Mouse (Mus musculus) intestine, embryonic 14.5 days (tissue): ENCODE results near the gene Rasd2. TPM values are rescaled to one million over a fixed set of nuclear protein-coding genes. Genes with fewer than 3 reads are reported as not detected.
A peak's percentile ranks its signal among the peaks of the same experiment; 100 is the strongest.

Experiments used
- ATAC-seq: fragments of 200-750 bp; cut with Nextera tagmentation; replicated peaks from 2 replicates; pipeline ENCODE4 v1.8.0; 2017; ENCODE audit warnings: low read depth, moderate number of reproducible peaks, moderate TSS enrichment, moderate library complexity; ENCODE audit not compliant: low FRiP score, low TSS enrichment
- DNase-seq: peaks from one replicate; pipeline ENCODE4 v3.0.0-alpha.2; 2018; ENCODE audit warnings: low spot score
- H3K27ac ChIP-seq: fragments of 300-500 bp; sonication (generic); 2 replicates; pipeline ENCODE4 v1.5.1; 2014; ENCODE audit warnings: low read depth, mild to moderate bottlenecking, control low read depth
- H3K27me3 ChIP-seq: fragments of 300-500 bp; sonication (generic); replicated peaks from 2 replicates; pipeline ENCODE4 v1.6.1; 2014; ENCODE audit warnings: low read length, control low read depth; ENCODE audit not compliant: control insufficient read depth, insufficient read depth
- H3K36me3 ChIP-seq: fragments of 300-500 bp; sonication (generic); 2 replicates; pipeline ENCODE4 v1.6.1; 2014; ENCODE audit warnings: low read length, control low read depth; ENCODE audit not compliant: control insufficient read depth, insufficient read depth
- H3K4me1 ChIP-seq: fragments of 300-500 bp; sonication (generic); replicated peaks from 2 replicates; pipeline ENCODE4 v1.6.1; 2014; ENCODE audit warnings: low read length, control low read depth, mixed read lengths; ENCODE audit not compliant: control insufficient read depth, insufficient read depth
- H3K4me2 ChIP-seq: fragments of 300-500 bp; sonication (generic); 2 replicates; pipeline ENCODE4 v1.6.1; 2014; ENCODE audit warnings: low read length
- H3K4me3 ChIP-seq: fragments of 300-500 bp; sonication (generic); 2 replicates; pipeline ENCODE4 v1.5.1; 2014; ENCODE audit warnings: low read depth, low read length, control low read depth, mixed read lengths
- H3K9ac ChIP-seq: fragments of 300-500 bp; sonication (generic); 2 replicates; pipeline ENCODE4 v1.6.1; 2014; ENCODE audit warnings: mild to moderate bottlenecking, low read length
- H3K9me3 ChIP-seq: fragments of 300-500 bp; sonication (generic); 2 replicates; pipeline ENCODE4 v1.6.1; 2016; ENCODE audit warnings: low read length, control low read depth; ENCODE audit not compliant: control insufficient read depth
- WGBS: fragments of 180-500 bp; shearing (Covaris S2); extraction: QIAGEN DNeasy Blood & Tissue Kit; methylation state at CpG from one replicate; pipeline ENCODE4 v1.1.7; 2014; 5-methylcytosine and 5-hydroxymethylcytosine counted together
- polyA plus RNA-seq: library from polyadenylated mRNA; unstranded; fragments of >200 nt; fragmentation: Nextera tagmentation; extraction: Ambion mirVana; gene quantifications from 2 replicates; pipeline ENCODE4 v1.2.1, GENCODE M21; 2014

Gene Rasd2
- polyA plus RNA-seq: 2.5 and 2.7 TPM in 2 replicates

GRCm38 (mm10) chr8:75213686-75214085, at the start of gene Rasd2:
Gene Rasd2, plus strand, starts transcription at chr8:75213944.
- Histone ChIP-seq H3K9ac (peak within 1 kb of the TSS; percentile 37), H3K27ac (no peak within 1 kb of the TSS), H3K4me2 (peak within 1 kb of the TSS; percentile 93), H3K36me3 (no peaks in the 10 kb centered on the region), H3K4me3 (peak within 1 kb of the TSS; percentile 51), H3K4me1 (no peaks in the 10 kb centered on the region), H3K9me3 (no peaks in the 10 kb centered on the region), H3K27me3 (peaks cover 41% of the 10 kb centered on the region)
- no peak; the same call in 1 of the 2 replicates for ATAC-seq
- WGBS: under 1% methylated on average over 37 of the region's 42 CpGs
- DNase-seq: no peak

- 47% methylated on average over 5 of the region's 5 CpGs for WGBS
- ATAC-seq (no peak), DNase-seq (peak; percentile 54)
- no peaks in the 10 kb centered on the region for H3K36me3 ChIP-seq
- H3K4me1 ChIP-seq: peaks cover 9% of the 10 kb centered on the region
- no peaks in the 10 kb centered on the region for H3K27me3 ChIP-seq
- no peak overlapping the region for H3K4me3 ChIP-seq
- H3K9ac ChIP-seq: no peak overlapping the region
- no peak overlapping the region for H3K4me2 ChIP-seq
- no peak overlapping the region for H3K27ac ChIP-seq
- no peaks in the 10 kb centered on the region; the same call in 1 of the 2 replicates for H3K9me3 ChIP-seq
Observed at GRCm38 (mm10) chr8:75169363-75169762, 44.4 kb upstream of the Rasd2 start.

DNA sequence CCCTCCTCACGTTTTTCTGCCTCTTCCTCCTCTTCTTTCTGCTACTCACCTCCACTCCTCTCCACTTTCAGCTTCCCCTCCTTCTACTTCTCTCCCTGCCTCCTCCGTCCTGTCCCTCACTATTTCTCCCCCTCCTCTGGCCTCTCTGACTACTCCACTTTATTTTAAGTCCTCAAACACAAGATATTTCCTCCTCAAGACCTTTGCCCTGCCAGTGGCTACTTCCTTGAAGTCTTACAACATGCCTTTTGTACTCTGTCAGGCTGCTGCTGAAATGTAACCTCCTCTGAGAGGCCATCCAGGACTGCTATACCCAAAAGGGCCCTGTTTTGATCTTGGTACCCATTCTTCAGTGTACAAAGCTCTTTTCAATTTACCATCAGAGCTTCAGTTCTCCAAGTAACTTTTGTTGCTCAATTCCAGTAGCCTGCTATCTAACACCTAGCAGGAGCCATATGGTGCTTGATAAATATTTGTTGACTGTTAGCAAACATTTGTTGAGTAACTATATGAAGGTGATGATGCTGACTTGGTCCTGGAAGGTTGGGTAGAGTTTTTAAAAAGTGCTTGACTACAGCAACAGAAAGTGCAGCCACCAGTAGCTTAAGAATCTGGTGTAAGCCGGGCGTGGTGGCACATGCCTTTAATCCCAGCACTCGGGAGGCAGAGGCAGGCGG, 41.6 kb upstream of the Rasd2 start:
- H3K9me3 ChIP-seq: no peaks in the 10 kb centered on the region; the same call in 1 of the 2 replicates
- DNase-seq: no peak
- no peaks in the 10 kb centered on the region for H3K36me3 ChIP-seq
- no peak overlapping the region for H3K4me2 ChIP-seq
- no peak for ATAC-seq
- no peak overlapping the region for H3K9ac ChIP-seq
- WGBS: 68% methylated on average over 6 of the region's 6 CpGs
- no peak overlapping the region for H3K27ac ChIP-seq
- no peak overlapping the region for H3K4me3 ChIP-seq
- no peaks in the 10 kb centered on the region for H3K27me3 ChIP-seq
- H3K4me1 ChIP-seq: peaks cover 9% of the 10 kb centered on the region

GRCm38 (mm10) chr8:75193022-75193421, 20.7 kb upstream of the Rasd2 start:
- DNase-seq: no peak
- Histone ChIP-seq H3K9me3 (no peaks in the 10 kb centered on the region), H3K27me3 (no peaks in the 10 kb centered on the region), H3K36me3 (no peaks in the 10 kb centered on the region), H3K4me3 (no peak overlapping the region), H3K4me2 (no peak overlapping the region), H3K4me1 (0 out of 2 replicates have a peak, but pooled peaks cover 4% of the 10 kb centered on the region), H3K9ac (no peak overlapping the region), H3K27ac (no peak overlapping the region)
- WGBS: 75% methylated on average over 3 of the region's 3 CpGs
- no peak for ATAC-seq

- peak; percentile 32; the same call in 1 of the 2 replicates for ATAC-seq
- 41% methylated on average over 4 of the region's 4 CpGs for WGBS
- no peak overlapping the region for H3K4me3 ChIP-seq
Observed at GRCm38 (mm10) chr8:75194473-75195071, 19.2 kb upstream of the Rasd2 start.

GRCm38 (mm10) chr8:75197170-75197569, 16.6 kb upstream of the Rasd2 start:
- ATAC-seq: no peak
- Histone ChIP-seq H3K4me3 (no peak overlapping the region), H3K9me3 (no peaks in the 10 kb centered on the region), H3K9ac (no peak overlapping the region), H3K4me1 (0 out of 2 replicates have a peak, but pooled peaks cover 4% of the 10 kb centered on the region), H3K27ac (no peak overlapping the region), H3K4me2 (no peak overlapping the region), H3K36me3 (no peaks in the 10 kb centered on the region), H3K27me3 (no peaks in the 10 kb centered on the region)
- 87% methylated on average over 3 of the region's 3 CpGs for WGBS
- no peak for DNase-seq

More at GRCm38 (mm10) chr8:75194473-75195071, 19.2 kb upstream of the Rasd2 start:
- H3K9ac ChIP-seq: no peak overlapping the region
- H3K4me1 ChIP-seq: 0 out of 2 replicates have a peak, but pooled peaks cover 4% of the 10 kb centered on the region
- no peak overlapping the region for H3K4me2 ChIP-seq
- H3K27me3 ChIP-seq: no peaks in the 10 kb centered on the region
- H3K9me3 ChIP-seq: no peaks in the 10 kb centered on the region
- no peaks in the 10 kb centered on the region for H3K36me3 ChIP-seq
- H3K27ac ChIP-seq: no peak overlapping the region
- DNase-seq: no peak

DNA sequence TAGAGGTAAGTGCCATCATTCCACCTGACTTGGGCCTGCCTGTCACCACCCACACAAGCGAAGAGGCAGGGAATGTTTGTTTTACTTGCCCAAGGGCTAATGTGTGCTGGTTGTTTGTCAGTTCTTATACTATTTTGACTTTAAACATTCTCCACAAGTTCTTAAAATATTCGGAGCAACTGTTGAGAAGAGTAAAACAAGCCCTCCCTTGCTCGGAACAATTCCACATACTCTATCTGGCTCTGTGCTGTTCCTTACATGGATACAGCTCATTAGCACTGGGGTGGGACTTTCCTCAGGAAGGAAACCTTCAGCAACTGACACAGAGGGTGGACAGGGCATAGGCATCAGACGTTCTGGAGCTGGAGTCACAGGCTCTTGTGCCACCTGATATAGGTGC, 15.9 kb upstream of the Rasd2 start:
- WGBS: 60% methylated on average over 4 of the region's 4 CpGs
- Histone ChIP-seq H3K4me3 (no peak overlapping the region), H3K27ac (no peak overlapping the region), H3K4me1 (0 out of 2 replicates have a peak, but pooled peaks cover 4% of the 10 kb centered on the region), H3K27me3 (no peaks in the 10 kb centered on the region), H3K36me3 (no peaks in the 10 kb centered on the region), H3K4me2 (no peak overlapping the region), H3K9me3 (no peaks in the 10 kb centered on the region), H3K9ac (no peak overlapping the region)
- DNase-seq (no peak), ATAC-seq (no peak)

- no peaks in the 10 kb centered on the region for H3K36me3 ChIP-seq
- H3K4me1 ChIP-seq: 0 out of 2 replicates have a peak, but pooled peaks cover 4% of the 10 kb centered on the region
- ATAC-seq: no peak
- no peak overlapping the region for H3K4me2 ChIP-seq
- DNase-seq: no peak
- H3K27ac ChIP-seq: no peak overlapping the region
- H3K27me3 ChIP-seq: no peaks in the 10 kb centered on the region
- no peak overlapping the region for H3K9ac ChIP-seq
- H3K9me3 ChIP-seq: no peaks in the 10 kb centered on the region
- H3K4me3 ChIP-seq: no peak overlapping the region
Observed at GRCm38 (mm10) chr8:75198300-75198699, 15.4 kb upstream of the Rasd2 start.
